In genomic region chr7:28983849-28984248, GRCm38 (mm10) we compare ENCODE assay signal across 20 mouse cellular contexts. TPM values are rescaled to one million over a fixed set of nuclear protein-coding genes. Genes with fewer than 3 reads are reported as not detected.
DNase-seq lines count a peak whose midpoint lies in the region; ATAC-seq and TF ChIP-seq lines count a peak whose summit lies in the region.
"Had no signal": no experiment of that assay in that cellular context is flagged by ENCODE, and none has a peak within 500 bp of the region (broad histone marks: within the 10 kb centered on the region; RNA-seq: fewer than 3 reads in every experiment).

No protein-coding gene starts in this region.

- H3K9ac ChIP-seq in hindbrain, embryonic 12.5 days, result peak overlapping the region; percentile 20; the same call in 1 of the 2 replicates
- H3K9ac ChIP-seq in hindbrain, embryonic 13.5 days, result no peak overlapping the region
- no peak overlapping the region for H3K9ac ChIP-seq in ES-Bruce4 (ENCODE audit: low read depth, poor library complexity, severe bottlenecking)
- H3K9ac ChIP-seq in limb, embryonic 12.5 days (replicated peaks), result no peak overlapping the region
- H3K9ac ChIP-seq in liver, postnatal 0 days (replicated peaks), result no peak overlapping the region
- H3K9ac ChIP-seq: limb, embryonic 15.5 days; midbrain, embryonic 15.5 days; stomach, embryonic 15.5 days had no signal

- TF ChIP-seq CTCF in ES-Bruce4 (IDR thresholded peaks at IDR 0.05; ENCODE audit: low read depth, low read length), result no peak
- TF ChIP-seq CTCF in liver, postnatal 0 days (IDR thresholded peaks at IDR 0.05; ENCODE audit: low read depth), result no peak

- WGBS in hindbrain, embryonic 12.5 days, result 71% methylated on average over 4 of the region's 4 CpGs
- 66% methylated on average over 4 of the region's 4 CpGs for WGBS in hindbrain, embryonic 13.5 days
- 80% methylated on average over 4 of the region's 4 CpGs for WGBS in limb, embryonic 12.5 days
- 72% methylated on average over 4 of the region's 4 CpGs for WGBS in liver, postnatal 0 days (ENCODE audit: insufficient replicate concordance)

- no peak for TF ChIP-seq EP300 in ES-Bruce4 (IDR thresholded peaks at IDR 0.05; ENCODE audit: insufficient read depth, low read depth, low read length)
- TF ChIP-seq EP300 in liver, postnatal 0 days (IDR thresholded peaks at IDR 0.05; ENCODE audit: low read depth), result no peak

- H3K27ac ChIP-seq in hindbrain, embryonic 12.5 days, result no peak overlapping the region
- no peak overlapping the region for H3K27ac ChIP-seq in hindbrain, embryonic 13.5 days
- H3K27ac ChIP-seq in ES-Bruce4 (ENCODE audit: insufficient read depth, low read length), result 0 out of 2 replicates have a peak overlapping the region, but pooled peaks have one; percentile 85
- H3K27ac ChIP-seq in limb, embryonic 12.5 days, result no peak overlapping the region
- H3K27ac ChIP-seq in liver, postnatal 0 days (ENCODE audit: low read depth), result no peak overlapping the region
- H3K27ac ChIP-seq: left cerebral cortex, adult 2 months; limb, embryonic 15.5 days; midbrain, embryonic 15.5 days; stomach, embryonic 15.5 days had no signal

- H3K36me3 ChIP-seq in hindbrain, embryonic 12.5 days, result peaks cover 7% of the 10 kb centered on the region
- H3K36me3 ChIP-seq in hindbrain, embryonic 13.5 days, result peaks cover 6% of the 10 kb centered on the region
- H3K36me3 ChIP-seq in ES-Bruce4 (ENCODE audit: control insufficient read depth, insufficient read depth, low read length, poor library complexity, severe bottlenecking), result peaks cover 7% of the 10 kb centered on the region
- H3K36me3 ChIP-seq in limb, embryonic 12.5 days, result peaks cover 9% of the 10 kb centered on the region
- peaks cover 6% of the 10 kb centered on the region for H3K36me3 ChIP-seq in liver, postnatal 0 days (replicated peaks; ENCODE audit: insufficient read depth, low read length)

- H3K27me3 ChIP-seq in hindbrain, embryonic 12.5 days, result no peaks in the 10 kb centered on the region
- H3K27me3 ChIP-seq in hindbrain, embryonic 13.5 days, result no peaks in the 10 kb centered on the region
- H3K27me3 ChIP-seq in ES-Bruce4 (ENCODE audit: control insufficient read depth, insufficient read depth, low read length, poor library complexity, severe bottlenecking), result no peaks in the 10 kb centered on the region
- no peaks in the 10 kb centered on the region for H3K27me3 ChIP-seq in limb, embryonic 12.5 days
- H3K27me3 ChIP-seq in liver, postnatal 0 days (ENCODE audit: insufficient read depth, low read length), result no peaks in the 10 kb centered on the region
- H3K27me3 ChIP-seq: limb, embryonic 15.5 days; midbrain, embryonic 15.5 days; stomach, embryonic 15.5 days had no signal

- peaks cover 14% of the 10 kb centered on the region for H3K4me1 ChIP-seq in hindbrain, embryonic 12.5 days
- H3K4me1 ChIP-seq in hindbrain, embryonic 13.5 days (replicated peaks), result peaks cover 16% of the 10 kb centered on the region
- H3K4me1 ChIP-seq in ES-Bruce4 (ENCODE audit: control insufficient read depth, insufficient read depth, low read length), result peaks cover 5% of the 10 kb centered on the region
- peaks cover 21% of the 10 kb centered on the region for H3K4me1 ChIP-seq in limb, embryonic 12.5 days (replicated peaks)
- H3K4me1 ChIP-seq in liver, postnatal 0 days (ENCODE audit: insufficient read depth), result peaks cover 21% of the 10 kb centered on the region

- TF ChIP-seq POLR2A in ES-Bruce4 (IDR thresholded peaks at IDR 0.05; ENCODE audit: insufficient read depth, low read length), result no peak

- H3K9me3 ChIP-seq in hindbrain, embryonic 12.5 days (replicated peaks), result no peaks in the 10 kb centered on the region
- no peaks in the 10 kb centered on the region for H3K9me3 ChIP-seq in hindbrain, embryonic 13.5 days
- H3K9me3 ChIP-seq in ES-Bruce4 (replicated peaks; ENCODE audit: control insufficient read depth, insufficient read depth, low read length, poor library complexity, severe bottlenecking), result no peaks in the 10 kb centered on the region
- H3K9me3 ChIP-seq in limb, embryonic 12.5 days, result no peaks in the 10 kb centered on the region
- H3K9me3 ChIP-seq in liver, postnatal 0 days (ENCODE audit: low read length), result no peaks in the 10 kb centered on the region
- H3K9me3 ChIP-seq: forebrain, embryonic 10.5 days; hindbrain, embryonic 10.5 days; limb, embryonic 15.5 days; midbrain, embryonic 15.5 days; stomach, embryonic 15.5 days had no signal

- DNase-seq in liver, postnatal 0 days, result no peak
- no peak for DNase-seq in left cerebral cortex, adult 9 months (ENCODE audit: low spot score in 2 of 2)
- no peak for DNase-seq in right cerebral cortex, postnatal 36 days (ENCODE audit: low spot score in 2 of 2)
- DNase-seq: adrenal gland, postnatal 36 days; gastrocnemius, postnatal 25 days; kidney, adult 8-10 months; kidney, postnatal 36 days had no signal

- no peak overlapping the region for H3K4me3 ChIP-seq in hindbrain, embryonic 12.5 days
- H3K4me3 ChIP-seq in hindbrain, embryonic 13.5 days, result no peak overlapping the region
- no peak overlapping the region for H3K4me3 ChIP-seq in ES-Bruce4 (ENCODE audit: low read depth, low read length)
- no peak overlapping the region for H3K4me3 ChIP-seq in limb, embryonic 12.5 days (replicated peaks)
- H3K4me3 ChIP-seq in liver, postnatal 0 days (ENCODE audit: low read depth, low read length), result no peak overlapping the region
- H3K4me3 ChIP-seq: left cerebral cortex, adult 2 months; limb, embryonic 15.5 days; midbrain, embryonic 15.5 days; myocyte; stomach, embryonic 15.5 days had no signal

- no peak for ATAC-seq in hindbrain, embryonic 12.5 days (ENCODE audit: low FRiP score)
- no peak for ATAC-seq in hindbrain, embryonic 13.5 days (ENCODE audit: low FRiP score)
- ATAC-seq in limb, embryonic 12.5 days (ENCODE audit: insufficient number of reproducible peaks, insufficient read depth, low FRiP score, low TSS enrichment, low read depth), result no peak
- no peak for ATAC-seq in liver, postnatal 0 days
- no peak for ATAC-seq in frontal cortex, adult (ENCODE audit: low TSS enrichment)
- ATAC-seq: lung, postnatal 0 days; midbrain, embryonic 15.5 days had no signal

- no peak overlapping the region for H3K4me2 ChIP-seq in hindbrain, embryonic 12.5 days (replicated peaks)
- H3K4me2 ChIP-seq in hindbrain, embryonic 13.5 days, result no peak overlapping the region
- 0 out of 2 replicates have a peak overlapping the region, but pooled peaks have one; percentile 90 for H3K4me2 ChIP-seq in limb, embryonic 12.5 days
- peak overlapping the region; percentile 90 for H3K4me2 ChIP-seq in liver, postnatal 0 days (ENCODE audit: low read depth, low read length)
- H3K4me2 ChIP-seq: midbrain, embryonic 15.5 days had no signal

RNA-seq across cellular contexts. Expression of gene Map4k1, which starts 2.0 kb away (rescaled TPM):
- polyA plus RNA-seq in hindbrain, embryonic 12.5 days (2016; fragmentation: Nextera tagmentation; extraction: Ambion mirVana), result 4.9 and 5.4 TPM in 2 replicates
- 4.1 and 6.4 TPM in 2 replicates for polyA plus RNA-seq in hindbrain, embryonic 13.5 days (2015; fragmentation: Nextera tagmentation; extraction: Ambion mirVana)
- 33.2 and 36.3 TPM in 2 replicates for polyA plus RNA-seq in ES-Bruce4 (2011; ENCODE audit: insufficient read depth, insufficient read length, low read depth, missing spikeins)
- 10.9 and 11.9 TPM in 2 replicates for polyA plus RNA-seq in limb, embryonic 12.5 days (2016; fragmentation: Nextera tagmentation; extraction: Ambion mirVana)
- 11.9 and 16.5 TPM in 2 replicates for polyA plus RNA-seq in liver, postnatal 0 days (2015; fragmentation: Nextera tagmentation; extraction: Ambion mirVana)

RNA-seq across cellular contexts. Expression of gene Eif3k, which starts 2.2 kb away (rescaled TPM):
- polyA plus RNA-seq in hindbrain, embryonic 12.5 days (2016; fragmentation: Nextera tagmentation; extraction: Ambion mirVana), result 298 and 331 TPM in 2 replicates
- polyA plus RNA-seq in hindbrain, embryonic 13.5 days (2015; fragmentation: Nextera tagmentation; extraction: Ambion mirVana), result 315 and 332 TPM in 2 replicates
- 409 and 413 TPM in 2 replicates for polyA plus RNA-seq in ES-Bruce4 (2011; ENCODE audit: insufficient read depth, insufficient read length, low read depth, missing spikeins)
- polyA plus RNA-seq in limb, embryonic 12.5 days (2016; fragmentation: Nextera tagmentation; extraction: Ambion mirVana), result 438 and 440 TPM in 2 replicates
- polyA plus RNA-seq in liver, postnatal 0 days (2015; fragmentation: Nextera tagmentation; extraction: Ambion mirVana), result 162 and 166 TPM in 2 replicates

RNA-seq across cellular contexts. Expression of gene Actn4, which starts 21.7 kb away (rescaled TPM):
- polyA plus RNA-seq in hindbrain, embryonic 12.5 days (2016; fragmentation: Nextera tagmentation; extraction: Ambion mirVana), result 194 and 200 TPM in 2 replicates
- 136 and 138 TPM in 2 replicates for polyA plus RNA-seq in hindbrain, embryonic 13.5 days (2015; fragmentation: Nextera tagmentation; extraction: Ambion mirVana)
- 318 and 324 TPM in 2 replicates for polyA plus RNA-seq in ES-Bruce4 (2011; ENCODE audit: insufficient read depth, insufficient read length, low read depth, missing spikeins)
- polyA plus RNA-seq in limb, embryonic 12.5 days (2016; fragmentation: Nextera tagmentation; extraction: Ambion mirVana), result 269 and 283 TPM in 2 replicates
- polyA plus RNA-seq in liver, postnatal 0 days (2015; fragmentation: Nextera tagmentation; extraction: Ambion mirVana), result 76.3 and 81.2 TPM in 2 replicates

Comparison
In these comparisons a context has a peak if more than half of its experiments do, and no peak if none do; other contexts are left out.
1. H3K4me2 ChIP-seq: peak in limb, embryonic 12.5 days (single experiment) and liver, postnatal 0 days (single experiment); none in hindbrain, embryonic 12.5 days (single experiment) and hindbrain, embryonic 13.5 days (single experiment).